Mouse (Mus musculus) forebrain, embryonic 15.5 days (tissue): ENCODE results near the gene Akt3. TPM values are rescaled to one million over a fixed set of nuclear protein-coding genes. Genes with fewer than 3 reads are reported as not detected.

Experiments
- ATAC-seq: fragments of 200-750 bp; cut with Nextera tagmentation; replicated peaks from 2 replicates; pipeline ENCODE4 v1.8.0; 2017; ENCODE audit warnings: mild to moderate bottlenecking, moderate TSS enrichment, moderate library complexity
- H3K27ac ChIP-seq: fragments of 300-500 bp; sonication (generic); replicated peaks from 2 replicates; pipeline ENCODE4 v1.5.1; 2015; ENCODE audit warnings: mild to moderate bottlenecking, inconsistent platforms
- H3K27me3 ChIP-seq: fragments of 300-500 bp; sonication (generic); 2 replicates; pipeline ENCODE4 v1.6.1; 2015; ENCODE audit warnings: inconsistent platforms
- H3K36me3 ChIP-seq: fragments of 300-500 bp; sonication (generic); 2 replicates; pipeline ENCODE4 v1.6.1; 2015; ENCODE audit warnings: mild to moderate bottlenecking, inconsistent platforms
- H3K4me1 ChIP-seq: fragments of 300-500 bp; sonication (generic); 2 replicates; pipeline ENCODE4 v1.6.1; 2015; ENCODE audit warnings: inconsistent platforms
- H3K4me2 ChIP-seq: fragments of 300-500 bp; sonication (generic); replicated peaks from 2 replicates; pipeline ENCODE4 v1.6.1; 2015; ENCODE audit warnings: mild to moderate bottlenecking, inconsistent platforms
- H3K4me3 ChIP-seq: fragments of 300-500 bp; sonication (generic); 2 replicates; pipeline ENCODE4 v1.5.1; 2015; ENCODE audit warnings: mild to moderate bottlenecking, inconsistent platforms
- H3K9ac ChIP-seq: fragments of 300-500 bp; sonication (generic); replicated peaks from 2 replicates; pipeline ENCODE4 v1.6.1; 2015; ENCODE audit warnings: mild to moderate bottlenecking, inconsistent platforms
- H3K9me3 ChIP-seq: fragments of 300-500 bp; sonication (generic); 2 replicates; pipeline ENCODE4 v1.6.1; 2016; ENCODE audit warnings: inconsistent platforms
- WGBS: fragments of 180-500 bp; shearing (Covaris S2); methylation state at CpG from one replicate; pipeline ENCODE4 v1.1.7; 2015; ENCODE audit warnings: mixed read lengths; 5-methylcytosine and 5-hydroxymethylcytosine counted together
- polyA plus RNA-seq: library from polyadenylated mRNA; unstranded; fragments of >200 nt; fragmentation: Nextera tagmentation; extraction: Ambion mirVana; gene quantifications from 2 replicates; pipeline ENCODE4 v1.2.1, GENCODE M21; 2015

Akt3 gene
- polyA plus RNA-seq, 1 experiment from 2014 or later = 38.8 TPM

DNA sequence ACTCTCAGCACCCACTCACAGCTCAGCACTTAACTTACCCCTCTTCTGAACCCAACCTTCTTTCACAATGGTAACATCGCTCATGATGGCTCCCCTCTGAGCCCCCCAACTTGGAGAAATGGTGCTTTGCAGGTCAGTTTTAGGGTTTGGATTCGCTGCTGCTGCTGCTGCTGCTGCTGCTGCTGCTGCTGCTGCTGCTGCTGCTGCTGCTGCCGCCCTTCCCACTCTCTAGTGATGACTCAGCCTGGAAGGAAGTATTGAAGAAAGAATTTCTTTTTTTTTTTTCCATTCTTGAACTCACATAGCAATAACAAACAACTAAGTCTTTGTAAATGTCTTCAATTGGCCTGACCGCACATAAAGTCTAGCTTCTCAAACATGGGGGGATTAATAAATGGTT, 9.4 kb downstream of the Akt3 start:
- Histone ChIP-seq H3K36me3 (peaks cover 6% of the 10 kb centered on the region; the same call in 1 of the 2 replicates), H3K4me2 (no peak overlapping the region), H3K27me3 (no peaks in the 10 kb centered on the region), H3K27ac (no peak overlapping the region), H3K9me3 (no peaks in the 10 kb centered on the region), H3K4me1 (peaks cover 13% of the 10 kb centered on the region), H3K9ac (no peak overlapping the region), H3K4me3 (no peak overlapping the region)
- ATAC-seq = no peak
- 50% methylated on average over 4 of the region's 4 CpGs for WGBS

GRCm38 (mm10) chr1:177238368-177238767, 19.6 kb downstream of the Akt3 start:
- H3K9ac ChIP-seq = no peak overlapping the region
- peaks cover 10% of the 10 kb centered on the region; the same call in 1 of the 2 replicates for H3K4me1 ChIP-seq
- no peak overlapping the region for H3K27ac ChIP-seq
- H3K4me3 ChIP-seq = no peak overlapping the region
- ATAC-seq = no peak
- H3K36me3 ChIP-seq = peaks cover 8% of the 10 kb centered on the region; the same call in 1 of the 2 replicates
- 35% methylated on average over 2 of the region's 2 CpGs for WGBS
- H3K4me2 ChIP-seq = no peak overlapping the region
- no peaks in the 10 kb centered on the region for H3K9me3 ChIP-seq
- H3K27me3 ChIP-seq = no peaks in the 10 kb centered on the region

DNA sequence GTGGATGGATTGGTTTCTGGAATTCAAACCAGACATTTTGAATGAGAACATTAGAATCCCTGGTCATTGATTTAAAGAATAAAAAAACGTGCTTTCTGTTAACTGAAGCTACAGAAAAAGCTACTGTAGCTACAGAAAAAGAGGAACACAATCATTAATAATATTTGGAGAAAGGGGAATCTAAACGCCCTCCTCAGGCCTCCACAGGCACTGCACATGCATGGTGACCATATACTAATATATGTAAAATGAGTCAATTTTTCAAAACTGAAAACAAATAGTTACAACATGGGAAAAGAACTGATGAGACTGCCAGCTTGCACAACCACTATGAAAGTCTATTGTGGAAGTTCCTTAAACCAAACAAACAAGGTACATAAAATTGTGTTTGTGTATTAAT, 21.3 kb downstream of the Akt3 start:
- Histone ChIP-seq H3K4me1 (peaks cover 10% of the 10 kb centered on the region; the same call in 1 of the 2 replicates), H3K27ac (no peak overlapping the region), H3K27me3 (no peaks in the 10 kb centered on the region), H3K4me2 (no peak overlapping the region), H3K4me3 (no peak overlapping the region), H3K9ac (no peak overlapping the region), H3K36me3 (peaks cover 8% of the 10 kb centered on the region; the same call in 1 of the 2 replicates), H3K9me3 (no peaks in the 10 kb centered on the region)
- WGBS = 75% methylated on average over 2 of the region's 2 CpGs
- no peak for ATAC-seq

DNA sequence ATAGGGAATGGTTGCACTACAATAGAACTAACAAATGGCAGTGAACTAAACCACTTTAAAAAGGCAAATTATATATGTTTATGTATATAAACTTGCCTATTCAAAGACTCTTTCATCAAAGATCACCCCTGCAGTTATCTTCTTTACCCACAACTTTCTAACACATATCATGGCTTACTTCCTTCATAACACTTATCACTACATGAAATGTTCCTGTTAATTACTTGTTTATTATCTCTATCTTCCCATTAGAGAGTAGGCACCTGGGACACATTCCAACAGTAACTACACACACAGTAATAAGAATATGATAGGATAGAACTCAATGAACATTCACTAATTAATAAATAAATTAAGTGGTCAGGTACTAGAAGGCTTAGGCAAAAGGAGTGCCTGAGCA, 21.8 kb downstream of the Akt3 start:
- H3K4me1 ChIP-seq = peaks cover 10% of the 10 kb centered on the region; the same call in 1 of the 2 replicates
- no peak for ATAC-seq
- no peak overlapping the region for H3K4me3 ChIP-seq
- H3K9ac ChIP-seq = no peak overlapping the region
- no peaks in the 10 kb centered on the region for H3K27me3 ChIP-seq
- no peaks in the 10 kb centered on the region for H3K9me3 ChIP-seq
- peaks cover 8% of the 10 kb centered on the region; the same call in 1 of the 2 replicates for H3K36me3 ChIP-seq
- no peak overlapping the region for H3K4me2 ChIP-seq
- H3K27ac ChIP-seq = no peak overlapping the region

- Histone ChIP-seq H3K9ac (no peak overlapping the region), H3K27me3 (no peaks in the 10 kb centered on the region), H3K36me3 (peaks cover 8% of the 10 kb centered on the region; the same call in 1 of the 2 replicates), H3K4me3 (no peak overlapping the region), H3K4me2 (no peak overlapping the region), H3K4me1 (peaks cover 10% of the 10 kb centered on the region; the same call in 1 of the 2 replicates), H3K9me3 (no peaks in the 10 kb centered on the region), H3K27ac (no peak overlapping the region)
- WGBS = 57% methylated on average over 5 of the region's 5 CpGs
- no peak; the same call in 1 of the 2 replicates for ATAC-seq
Measured at GRCm38 (mm10) chr1:177234462-177234861, 23.5 kb downstream of the Akt3 start.

GRCm38 (mm10) chr1:177231122-177231521, 26.9 kb downstream of the Akt3 start:
- no peak overlapping the region for H3K9ac ChIP-seq
- no peaks in the 10 kb centered on the region for H3K27me3 ChIP-seq
- no peak for ATAC-seq
- no peak overlapping the region for H3K4me2 ChIP-seq
- H3K4me3 ChIP-seq = no peak overlapping the region
- H3K27ac ChIP-seq = no peak overlapping the region
- no peaks in the 10 kb centered on the region for H3K9me3 ChIP-seq
- peaks cover 8% of the 10 kb centered on the region; the same call in 1 of the 2 replicates for H3K36me3 ChIP-seq
- peaks cover 10% of the 10 kb centered on the region; the same call in 1 of the 2 replicates for H3K4me1 ChIP-seq

GRCm38 (mm10) chr1:177198978-177199377, 59.0 kb downstream of the Akt3 start:
- peaks cover 7% of the 10 kb centered on the region for H3K4me1 ChIP-seq
- WGBS = 29% methylated on average over 1 of the region's 1 CpGs

DNA sequence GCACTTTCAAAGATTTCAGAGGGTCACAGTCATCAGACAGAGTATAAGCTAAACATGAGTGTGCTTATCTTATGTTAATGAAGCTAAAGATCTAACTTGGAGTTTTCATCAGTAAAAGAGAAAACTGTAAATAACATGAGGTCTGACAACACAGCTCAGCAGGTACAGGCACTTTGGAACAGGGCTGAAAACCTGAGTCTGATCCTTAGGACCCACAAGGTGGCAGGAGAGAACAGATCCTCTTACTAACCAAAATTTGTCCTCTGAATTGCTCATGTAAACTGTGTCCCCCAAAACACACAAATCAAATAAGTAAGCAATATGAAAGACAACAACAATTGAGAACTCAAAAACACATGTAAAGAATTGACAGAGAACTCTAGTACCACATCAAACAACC, 62.8 kb downstream of the Akt3 start:
- no peak for ATAC-seq
- no peak overlapping the region for H3K4me2 ChIP-seq
- no peaks in the 10 kb centered on the region for H3K9me3 ChIP-seq
- H3K36me3 ChIP-seq = no peaks in the 10 kb centered on the region
- H3K27me3 ChIP-seq = no peaks in the 10 kb centered on the region
- no peak overlapping the region for H3K4me3 ChIP-seq
- no peak overlapping the region for H3K27ac ChIP-seq
- H3K9ac ChIP-seq = no peak overlapping the region
- peaks cover 13% of the 10 kb centered on the region for H3K4me1 ChIP-seq

More at GRCm38 (mm10) chr1:177198978-177199377, 59.0 kb downstream of the Akt3 start:
- no peak overlapping the region for H3K4me2 ChIP-seq
- H3K36me3 ChIP-seq = no peaks in the 10 kb centered on the region
- no peak overlapping the region for H3K27ac ChIP-seq
- no peak for ATAC-seq
- no peak overlapping the region for H3K9ac ChIP-seq
- no peaks in the 10 kb centered on the region for H3K9me3 ChIP-seq
- no peaks in the 10 kb centered on the region for H3K27me3 ChIP-seq
- H3K4me3 ChIP-seq = no peak overlapping the region

GRCm38 (mm10) chr1:177194324-177194723, 63.7 kb downstream of the Akt3 start:
- Histone ChIP-seq H3K4me2 (no peak overlapping the region), H3K27ac (peak overlapping the region; percentile 32), H3K36me3 (no peaks in the 10 kb centered on the region), H3K27me3 (no peaks in the 10 kb centered on the region), H3K4me1 (peaks cover 13% of the 10 kb centered on the region), H3K9ac (no peak overlapping the region), H3K9me3 (no peaks in the 10 kb centered on the region), H3K4me3 (no peak overlapping the region)
- 57% methylated on average over 1 of the region's 1 CpGs for WGBS
- peak; percentile 53; the same call in 1 of the 2 replicates for ATAC-seq

GRCm38 (mm10) chr1:177191623-177192022, 66.4 kb downstream of the Akt3 start:
- no peaks in the 10 kb centered on the region for H3K27me3 ChIP-seq
- no peak for ATAC-seq
- no peak overlapping the region for H3K27ac ChIP-seq
- no peak overlapping the region for H3K9ac ChIP-seq
- no peak overlapping the region for H3K4me2 ChIP-seq
- no peaks in the 10 kb centered on the region for H3K36me3 ChIP-seq
- H3K4me1 ChIP-seq = peaks cover 19% of the 10 kb centered on the region
- WGBS = 19% methylated on average over 3 of the region's 3 CpGs
- no peaks in the 10 kb centered on the region for H3K9me3 ChIP-seq
- H3K4me3 ChIP-seq = no peak overlapping the region

DNA sequence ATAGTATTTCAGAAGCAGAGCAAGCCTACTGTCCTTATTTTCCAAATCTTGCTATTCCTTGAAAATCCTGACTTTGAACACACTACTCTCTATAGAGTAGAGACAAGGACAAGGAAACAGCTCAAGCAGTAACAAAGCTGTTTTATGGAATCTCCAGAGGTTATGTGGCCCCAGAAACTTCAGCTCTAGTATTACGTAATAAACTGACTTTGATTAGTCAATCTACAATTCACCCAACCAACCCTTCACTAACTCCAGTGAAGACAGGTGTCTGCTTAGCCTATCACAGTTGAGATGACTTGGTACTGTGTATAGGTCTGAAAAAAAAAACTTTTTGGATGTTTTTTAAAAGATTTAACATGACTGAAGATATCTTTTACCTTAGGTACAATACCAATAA, 67.6 kb downstream of the Akt3 start:
- Histone ChIP-seq H3K9ac (no peak overlapping the region), H3K4me1 (peaks cover 19% of the 10 kb centered on the region), H3K9me3 (no peaks in the 10 kb centered on the region), H3K27ac (no peak overlapping the region), H3K36me3 (no peaks in the 10 kb centered on the region), H3K27me3 (no peaks in the 10 kb centered on the region), H3K4me2 (no peak overlapping the region), H3K4me3 (no peak overlapping the region)
- no peak for ATAC-seq
- 100% methylated on average over 1 of the region's 1 CpGs for WGBS

DNA sequence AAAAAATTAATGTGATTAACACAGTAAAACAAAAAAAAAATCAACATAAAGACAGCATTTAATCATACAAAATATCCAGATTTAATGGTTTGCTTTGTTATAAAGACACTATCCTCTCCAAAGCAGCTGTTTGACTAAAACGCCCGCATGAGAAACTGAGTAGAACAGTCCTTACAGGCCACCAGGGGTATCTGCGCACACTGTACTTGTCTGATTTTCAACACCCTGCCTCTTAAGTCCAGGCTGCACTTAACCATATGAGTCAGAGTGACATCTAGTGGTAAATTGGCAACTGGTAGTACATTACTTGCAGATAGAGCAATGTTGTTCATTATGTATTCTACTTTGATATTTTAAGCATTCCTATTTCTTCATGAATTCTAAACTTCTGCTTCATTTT, 69.3 kb downstream of the Akt3 start:
- ATAC-seq = peak; percentile 94
- Histone ChIP-seq H3K9ac (no peak overlapping the region), H3K27ac (no peak overlapping the region), H3K9me3 (no peaks in the 10 kb centered on the region), H3K36me3 (no peaks in the 10 kb centered on the region), H3K4me2 (no peak overlapping the region), H3K27me3 (no peaks in the 10 kb centered on the region), H3K4me3 (no peak overlapping the region), H3K4me1 (peaks cover 12% of the 10 kb centered on the region; the same call in 1 of the 2 replicates)
- WGBS = 8% methylated on average over 3 of the region's 3 CpGs

DNA sequence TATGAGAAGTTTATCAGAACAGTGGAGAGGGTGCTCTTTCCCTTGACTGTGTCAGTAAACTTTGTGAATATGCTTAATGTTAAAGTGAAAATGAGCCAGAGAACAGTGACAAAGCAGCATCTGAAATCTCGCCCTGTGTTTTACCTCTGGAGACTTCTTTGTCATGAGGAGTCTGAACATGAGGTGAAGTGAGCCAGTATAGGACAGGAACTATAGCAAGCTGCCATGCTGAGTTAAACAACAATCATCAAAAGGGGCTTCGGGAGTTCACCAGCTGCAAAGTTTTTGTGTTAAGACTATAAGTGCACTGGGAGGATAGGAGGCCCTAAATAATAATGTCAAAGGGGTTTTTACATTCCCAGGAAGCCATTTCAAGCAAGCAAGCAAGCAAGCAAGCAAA, 71.3 kb downstream of the Akt3 start:
- H3K9me3 ChIP-seq = no peaks in the 10 kb centered on the region
- H3K9ac ChIP-seq = no peak overlapping the region
- H3K36me3 ChIP-seq = no peaks in the 10 kb centered on the region
- no peak overlapping the region for H3K4me2 ChIP-seq
- peak overlapping the region; percentile 7; the same call in 1 of the 2 replicates for H3K27ac ChIP-seq
- no peak overlapping the region for H3K4me3 ChIP-seq
- H3K27me3 ChIP-seq = no peaks in the 10 kb centered on the region
- WGBS = 11% methylated on average over 2 of the region's 2 CpGs
- ATAC-seq = no peak
- H3K4me1 ChIP-seq = peaks cover 6% of the 10 kb centered on the region; the same call in 1 of the 2 replicates
